Mouse (Mus musculus) brain, adult 2 months (tissue): ENCODE data around the gene Plekhg3.

ENCODE experiments used
- DNase-seq: peaks from one replicate; pipeline ENCODE4 v3.0.0; 2011; ENCODE audit warnings: low read depth, low spot score

The Plekhg3 gene

GRCm38 (mm10) chr12:76583454-76583853 lies 52.8 kb downstream of the Plekhg3 start:
- DNase-seq, result no peak

GRCm38 (mm10) chr12:76585028-76585427 lies 54.3 kb downstream of the Plekhg3 start:
- no peak for DNase-seq

GRCm38 (mm10) chr12:76587357-76587756 lies 56.7 kb downstream of the Plekhg3 start:
- no peak for DNase-seq

- DNase-seq, result no peak
These were observed 58.8 kb downstream of the Plekhg3 start for GRCm38 (mm10) chr12:76589531-76589930.

GRCm38 (mm10) chr12:76591037-76591436 lies 60.3 kb downstream of the Plekhg3 start:
- peak; percentile 56 for DNase-seq

- peak; percentile 85 for DNase-seq
These were observed 61.5 kb downstream of the Plekhg3 start for GRCm38 (mm10) chr12:76592213-76592612.

- no peak for DNase-seq
These were observed 62.6 kb downstream of the Plekhg3 start for GRCm38 (mm10) chr12:76593254-76593653.

- peak; percentile 92 for DNase-seq
These were observed 63.2 kb downstream of the Plekhg3 start for GRCm38 (mm10) chr12:76593839-76594322.

GRCm38 (mm10) chr12:76594556-76594955 lies 63.9 kb downstream of the Plekhg3 start:
- DNase-seq, result peak; percentile 53

- no peak for DNase-seq
These were observed 65.1 kb downstream of the Plekhg3 start for GRCm38 (mm10) chr12:76595830-76596229.

GRCm38 (mm10) chr12:76596292-76597023 lies 65.8 kb downstream of the Plekhg3 start:
- DNase-seq, result peak; percentile 93

- peak; percentile 70 for DNase-seq
These were observed 66.9 kb downstream of the Plekhg3 start for GRCm38 (mm10) chr12:76597577-76598100.

- no peak for DNase-seq
These were observed 67.7 kb downstream of the Plekhg3 start for GRCm38 (mm10) chr12:76598196-76598928.

GRCm38 (mm10) chr12:76603779-76604178 lies 73.1 kb downstream of the Plekhg3 start:
- DNase-seq, result no peak

- DNase-seq, result peak; percentile 65
These were observed 73.9 kb downstream of the Plekhg3 start for GRCm38 (mm10) chr12:76604546-76604945.

- DNase-seq, result no peak
These were observed 75.1 kb downstream of the Plekhg3 start for GRCm38 (mm10) chr12:76605837-76606236.

GRCm38 (mm10) chr12:76608241-76608640 lies 77.5 kb downstream of the Plekhg3 start:
- DNase-seq, result peak; percentile 64

GRCm38 (mm10) chr12:76608997-76609565 lies 78.4 kb downstream of the Plekhg3 start:
- no peak for DNase-seq

GRCm38 (mm10) chr12:76612621-76613020 lies 81.9 kb downstream of the Plekhg3 start:
- no peak for DNase-seq

GRCm38 (mm10) chr12:76614868-76615579 lies 84.3 kb downstream of the Plekhg3 start:
- peak; percentile 47 for DNase-seq

GRCm38 (mm10) chr12:76615580-76615937 lies 84.9 kb downstream of the Plekhg3 start:
- no peak for DNase-seq

GRCm38 (mm10) chr12:76618175-76618574 lies 87.5 kb downstream of the Plekhg3 start:
- no peak for DNase-seq
